Mouse (Mus musculus) heart, adult 11 months (tissue): ENCODE results near the gene Adora2a.

Source experiments
- DNase-seq: peaks from one replicate; pipeline ENCODE4 v3.0.0; 2022

The Adora2a gene

DNA sequence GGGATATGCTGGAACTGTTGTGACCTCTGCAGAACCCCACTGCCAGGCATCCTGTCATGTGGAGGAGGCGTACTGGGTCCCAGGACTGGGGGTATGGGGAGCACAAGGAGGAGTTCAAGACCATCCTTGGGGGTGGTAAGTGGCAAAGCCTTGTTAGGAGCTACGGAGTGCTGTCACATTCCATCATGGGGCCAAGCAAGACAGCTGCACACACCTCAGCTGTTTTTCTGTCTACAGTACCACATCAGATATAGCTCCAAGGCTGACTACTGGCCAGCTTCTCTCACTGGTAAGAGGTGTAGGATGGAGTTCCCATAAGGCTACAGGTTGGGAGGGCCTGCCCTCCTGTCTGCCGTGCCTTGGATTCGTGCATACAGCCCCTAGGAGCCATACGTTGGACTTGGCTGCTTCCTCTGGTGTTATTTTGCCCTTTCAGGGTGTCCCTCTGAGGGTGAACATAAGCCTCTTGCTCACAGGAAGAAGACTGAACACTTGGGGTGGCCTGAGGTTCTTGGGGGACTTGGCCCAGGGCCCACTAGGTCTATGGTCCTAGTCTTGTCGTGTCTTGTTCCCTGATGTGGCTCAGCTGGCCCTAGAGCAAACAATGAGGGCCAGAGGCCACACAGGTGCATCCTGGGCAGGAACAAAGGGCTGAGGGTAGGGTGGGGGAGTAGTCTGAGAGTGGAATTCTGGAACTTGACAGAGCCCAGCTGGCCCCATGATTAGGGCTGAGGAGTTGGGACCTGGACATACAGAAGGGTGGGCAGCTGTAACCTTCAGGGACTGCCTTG is 2.3 kb upstream of the Adora2a start:
- peak; percentile 99 for DNase-seq

DNA sequence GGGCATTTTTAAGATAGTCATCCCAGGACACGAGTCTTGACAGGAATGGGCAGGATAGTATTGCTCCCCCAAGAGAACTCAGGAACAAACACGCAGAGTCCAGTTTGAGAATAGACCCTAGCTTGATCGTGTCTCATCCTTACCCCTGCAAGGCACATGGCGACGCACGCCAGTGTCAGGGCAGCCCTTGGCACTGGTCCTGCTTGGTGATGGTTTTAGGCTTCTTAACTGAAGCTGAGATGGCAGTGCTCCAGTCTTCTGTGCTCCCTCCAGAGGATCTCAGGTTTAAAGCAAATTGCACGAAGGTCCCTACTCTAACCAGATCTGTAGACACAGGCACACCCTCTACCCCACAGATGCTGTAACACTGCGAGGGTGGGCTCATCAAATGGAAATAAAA is 921 bp upstream of the Adora2a start:
- DNase-seq, result no peak

GRCm38 (mm10) chr10:75316472-75316871 is 205 bp upstream of the Adora2a start:
- DNase-seq, result peak; percentile 95

- DNase-seq, result peak; percentile 97
These were observed 458 bp downstream of the Adora2a start for GRCm38 (mm10) chr10:75316908-75317761.

DNA sequence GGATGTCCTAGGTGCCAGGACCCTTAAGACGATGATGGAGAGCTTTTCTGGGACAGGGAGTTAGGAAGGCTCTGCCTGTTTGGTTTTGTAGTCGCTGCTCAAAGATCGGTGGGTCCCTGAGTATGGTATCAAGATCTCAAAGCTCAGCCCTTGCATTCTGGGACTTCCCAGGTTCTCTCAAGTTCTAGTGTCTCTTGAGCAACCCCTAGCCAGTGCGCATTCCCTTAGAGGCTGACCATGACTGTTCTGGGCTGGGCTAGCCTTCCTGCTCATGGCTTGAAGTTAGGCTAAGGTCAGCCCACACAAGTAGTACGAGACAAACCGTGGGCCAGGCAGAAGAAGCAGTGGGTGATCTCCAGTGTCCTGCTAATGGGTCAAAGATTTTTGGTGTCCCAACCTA is 1.5 kb downstream of the Adora2a start:
- peak; percentile 94 for DNase-seq

DNA sequence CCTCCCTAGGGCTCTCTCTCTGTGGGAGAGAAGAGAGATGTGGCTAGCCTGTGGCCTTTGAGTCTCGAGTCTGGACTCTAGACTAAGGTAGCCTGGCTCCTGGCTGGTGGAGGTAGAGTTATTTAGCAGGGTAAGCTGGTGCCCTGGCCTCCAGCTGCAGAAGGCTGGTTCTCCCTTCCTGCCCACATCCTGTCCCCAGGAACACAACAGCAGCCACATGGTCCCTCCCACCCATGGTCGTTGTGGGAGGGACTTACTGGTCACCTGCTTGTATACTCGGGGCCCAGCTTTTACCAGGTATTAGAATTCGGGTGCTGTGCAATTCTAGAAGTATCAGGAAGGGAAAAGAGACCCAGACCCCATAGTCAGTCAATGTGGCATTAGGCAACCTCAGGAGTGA is 3.6 kb downstream of the Adora2a start:
- no peak for DNase-seq

- DNase-seq, result peak; percentile 95
These were observed 6.3 kb downstream of the Adora2a start for GRCm38 (mm10) chr10:75322966-75323365.

DNA sequence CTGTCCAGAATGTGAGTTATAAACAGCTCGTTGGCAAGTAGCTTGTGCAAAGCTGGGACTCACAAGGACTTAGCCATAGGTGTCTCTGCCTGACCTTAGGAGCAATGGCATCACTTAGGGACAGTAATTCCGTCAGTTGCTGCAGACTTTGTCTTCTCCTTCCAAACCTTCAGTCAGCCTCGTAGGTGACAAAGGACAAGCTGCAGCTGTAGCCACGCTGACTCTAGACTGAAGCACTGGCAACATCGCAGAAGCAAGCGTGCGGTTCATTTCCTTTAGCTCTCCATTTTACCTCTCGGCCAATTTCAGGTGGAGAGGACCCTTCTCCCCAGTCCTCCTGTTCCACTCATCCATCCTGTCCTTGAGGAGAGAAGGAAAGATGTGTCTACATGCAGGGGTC is 7.3 kb downstream of the Adora2a start:
- DNase-seq, result peak; percentile 82

- peak; percentile 91 for DNase-seq
These were observed 7.7 kb downstream of the Adora2a start for GRCm38 (mm10) chr10:75324391-75324790.

GRCm38 (mm10) chr10:75325821-75326220 is 9.1 kb downstream of the Adora2a start:
- DNase-seq, result peak; percentile 91

- peak; percentile 96 for DNase-seq
These were observed 9.9 kb downstream of the Adora2a start for GRCm38 (mm10) chr10:75326553-75326952.

GRCm38 (mm10) chr10:75327081-75327480 is 10.4 kb downstream of the Adora2a start:
- DNase-seq, result peak; percentile 87

- peak; percentile 95 for DNase-seq
These were observed 11.6 kb downstream of the Adora2a start for GRCm38 (mm10) chr10:75328201-75328704.

DNA sequence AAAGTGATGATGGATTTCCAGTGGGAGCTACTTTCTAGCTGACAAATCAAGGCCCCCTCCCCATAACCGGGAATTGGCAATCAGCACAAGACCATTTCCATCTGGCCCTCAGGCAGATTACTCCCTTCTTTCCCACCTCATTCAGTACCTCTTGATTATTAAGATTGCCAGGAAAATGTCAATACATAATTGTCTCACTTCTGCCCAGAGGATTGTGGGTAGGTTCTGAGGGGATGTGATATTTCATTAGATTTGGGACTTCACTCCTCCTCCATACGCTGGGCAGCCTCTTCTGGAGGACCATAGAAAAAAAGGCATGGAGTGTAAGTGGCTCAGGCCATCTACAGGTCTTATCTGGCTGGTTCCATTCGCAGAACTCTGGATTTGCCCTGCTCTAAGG is 15.6 kb downstream of the Adora2a start:
- DNase-seq, result no peak

DNA sequence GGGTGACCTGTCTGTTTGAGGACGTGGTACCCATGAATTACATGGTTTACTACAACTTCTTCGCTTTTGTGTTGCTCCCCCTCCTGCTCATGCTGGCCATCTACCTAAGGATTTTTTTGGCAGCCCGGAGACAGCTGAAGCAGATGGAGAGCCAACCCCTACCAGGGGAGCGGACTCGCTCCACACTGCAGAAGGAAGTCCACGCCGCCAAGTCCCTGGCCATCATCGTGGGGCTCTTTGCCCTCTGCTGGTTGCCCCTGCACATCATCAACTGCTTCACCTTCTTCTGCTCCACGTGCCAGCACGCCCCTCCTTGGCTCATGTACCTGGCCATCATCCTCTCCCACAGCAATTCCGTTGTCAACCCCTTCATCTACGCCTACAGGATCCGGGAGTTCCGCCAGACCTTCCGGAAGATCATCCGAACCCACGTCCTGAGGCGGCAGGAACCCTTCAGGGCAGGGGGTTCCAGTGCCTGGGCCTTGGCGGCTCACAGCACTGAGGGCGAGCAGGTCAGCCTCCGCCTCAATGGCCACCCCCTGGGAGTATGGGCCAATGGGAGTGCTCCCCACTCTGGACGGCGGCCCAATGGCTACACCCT is 16.6 kb downstream of the Adora2a start:
- peak; percentile 91 for DNase-seq

DNA sequence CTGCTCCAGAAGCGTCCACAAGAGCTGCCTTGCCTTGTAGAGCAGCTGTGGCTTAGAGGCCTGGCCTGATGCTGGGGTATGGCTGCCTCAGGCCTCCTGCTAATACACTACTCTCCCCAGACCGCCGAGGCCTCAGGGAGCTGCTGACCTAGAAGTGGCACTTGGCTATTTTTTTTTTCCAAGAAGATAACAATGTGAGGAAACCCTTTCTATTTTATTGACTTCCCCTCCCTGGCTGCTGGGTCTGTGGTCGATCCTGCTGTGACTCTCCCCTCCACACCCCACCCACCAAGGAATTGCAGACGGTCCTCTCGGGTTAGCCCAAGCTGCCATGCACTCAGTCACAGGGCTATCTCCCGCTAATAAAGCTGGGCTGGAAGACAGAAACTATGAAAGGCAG is 17.5 kb downstream of the Adora2a start:
- peak; percentile 91 for DNase-seq

DNA sequence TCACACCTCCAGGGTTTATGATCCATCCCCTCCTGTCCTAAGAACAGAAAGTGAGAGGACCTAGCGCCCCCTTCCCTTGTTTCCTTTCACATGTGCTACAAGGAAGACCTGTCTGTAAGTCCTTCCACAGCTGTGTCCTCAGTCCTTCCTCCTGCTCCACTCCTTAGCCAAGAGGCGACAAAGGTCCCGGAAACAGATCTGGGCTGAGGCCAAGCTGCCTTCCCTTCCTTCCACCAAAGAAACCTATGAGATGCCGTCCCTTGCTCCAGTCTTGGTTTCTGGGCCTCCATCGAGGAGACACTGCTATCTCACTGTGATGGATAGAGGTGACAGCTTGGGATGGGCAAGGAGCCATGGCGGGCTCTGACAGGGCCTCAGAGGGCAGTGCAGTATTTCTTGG is 18.4 kb downstream of the Adora2a start:
- peak; percentile 98 for DNase-seq

DNA sequence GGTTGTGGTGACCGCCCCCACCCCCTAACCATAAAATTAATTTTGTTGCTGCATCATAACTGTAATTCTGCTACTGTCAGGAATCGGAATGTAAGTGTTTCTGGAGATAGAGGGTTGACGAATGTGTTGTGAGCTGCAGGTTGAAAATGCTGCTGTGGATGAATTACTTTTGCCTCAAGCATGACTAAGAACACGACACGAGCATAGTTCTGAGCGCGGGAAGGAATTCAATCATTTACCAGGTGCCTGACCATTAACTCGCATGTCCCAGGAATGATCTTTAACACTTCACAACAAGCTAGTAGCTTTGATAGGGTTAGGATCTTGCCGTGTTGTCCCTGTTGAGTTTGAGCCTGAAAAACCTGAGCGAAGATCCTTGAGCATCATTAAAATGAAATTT is 20.6 kb downstream of the Adora2a start:
- DNase-seq, result no peak

DNA sequence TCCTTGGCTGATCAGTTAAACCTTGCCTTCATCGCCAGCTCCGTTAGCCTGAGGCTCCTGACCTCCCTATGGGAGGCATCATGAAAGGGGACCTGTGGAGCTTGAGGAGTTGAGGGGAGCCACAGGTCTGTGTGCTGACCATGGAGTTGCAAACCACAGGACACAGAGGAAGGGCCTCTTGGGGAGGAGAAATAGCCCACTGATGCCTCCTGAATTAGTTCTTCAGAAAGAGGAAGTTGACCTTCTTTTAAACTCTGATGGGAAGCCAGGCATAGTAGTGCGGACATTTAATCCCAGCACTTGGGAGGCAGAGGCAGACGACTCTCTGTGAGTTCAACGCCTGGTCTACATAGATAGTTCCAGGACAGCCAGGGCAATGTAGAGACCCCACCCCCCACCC is 22.2 kb downstream of the Adora2a start:
- DNase-seq, result no peak

DNA sequence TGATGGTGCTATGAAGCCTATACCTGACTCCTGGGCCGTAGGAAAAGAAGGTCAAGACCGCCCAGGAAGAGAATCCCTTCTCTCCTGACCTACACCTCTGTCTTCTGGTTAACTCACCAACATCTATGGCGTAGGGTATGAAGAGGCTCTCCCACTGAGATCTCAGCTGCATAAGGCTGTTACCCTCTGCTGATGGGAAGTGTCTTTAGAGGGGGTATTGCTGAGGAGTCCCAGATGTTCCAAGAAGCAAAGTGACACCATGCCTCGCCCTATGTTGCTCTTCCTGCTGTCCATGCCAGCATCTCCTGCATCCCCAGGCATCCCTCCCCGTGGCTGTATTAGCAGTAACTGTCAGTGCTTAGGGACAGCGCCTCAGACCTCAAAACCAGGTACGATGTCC is 22.7 kb downstream of the Adora2a start:
- DNase-seq, result no peak

DNA sequence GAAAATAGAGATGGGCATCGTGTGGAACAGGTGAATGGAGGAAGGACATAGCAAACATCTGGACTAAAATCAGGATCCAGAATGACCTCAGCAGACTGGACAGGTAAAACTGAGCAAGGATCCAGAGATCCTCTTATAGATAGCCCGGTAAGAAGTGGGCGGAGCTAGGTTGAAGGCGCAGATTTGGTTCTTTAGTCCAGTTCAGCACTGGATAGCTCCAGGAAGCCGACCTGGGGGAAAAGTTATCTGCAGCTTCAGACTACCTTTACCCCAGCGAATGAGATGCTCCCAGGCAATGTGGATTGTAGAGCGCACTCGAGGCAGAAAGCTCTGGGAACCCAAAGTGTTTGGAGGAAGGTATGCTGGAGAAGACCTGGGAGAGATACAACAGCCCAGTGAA is 25.3 kb downstream of the Adora2a start:
- no peak for DNase-seq

DNA sequence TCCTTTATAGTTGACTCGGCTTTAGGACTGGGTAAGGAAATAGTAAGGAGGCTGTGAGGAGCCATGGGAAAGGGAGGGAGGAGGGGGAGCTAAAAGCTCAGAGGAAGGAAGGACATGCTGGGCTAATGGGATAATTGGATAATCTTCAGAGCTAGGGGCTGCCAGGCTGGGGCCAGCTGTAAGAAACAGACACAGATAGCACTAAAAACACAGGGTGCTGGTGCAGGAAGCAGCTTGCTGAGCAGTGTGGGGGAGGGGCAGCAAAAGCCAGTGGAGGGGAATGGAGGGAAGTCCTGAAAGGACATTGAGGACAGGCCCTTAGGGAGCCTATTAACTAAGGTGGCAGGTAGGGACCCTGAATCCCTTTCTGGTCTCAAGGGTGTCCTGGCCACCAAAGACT is 27.9 kb downstream of the Adora2a start:
- peak; percentile 93 for DNase-seq

- DNase-seq, result peak; percentile 92
These were observed 28.6 kb downstream of the Adora2a start for GRCm38 (mm10) chr10:75345265-75345664.
